Mouse (Mus musculus) olfactory bulb, adult 2 months (tissue): ENCODE results near the gene Thap4.

Experiments used
- CTCF ChIP-seq: fragments of 200-500 bp; IDR thresholded peaks from 2 replicates; pipeline ENCODE4 v1.5.1; 2012; ENCODE audit warnings: low read depth, mild to moderate bottlenecking, low read length, moderate library complexity; ENCODE audit not compliant: insufficient read depth
- POLR2A ChIP-seq: fragments of 200-500 bp; IDR thresholded peaks from 2 replicates; pipeline ENCODE4 v1.6.1; 2012; ENCODE audit warnings: mild to moderate bottlenecking, low read depth, low read length, moderate library complexity; ENCODE audit not compliant: insufficient read depth

DNA sequence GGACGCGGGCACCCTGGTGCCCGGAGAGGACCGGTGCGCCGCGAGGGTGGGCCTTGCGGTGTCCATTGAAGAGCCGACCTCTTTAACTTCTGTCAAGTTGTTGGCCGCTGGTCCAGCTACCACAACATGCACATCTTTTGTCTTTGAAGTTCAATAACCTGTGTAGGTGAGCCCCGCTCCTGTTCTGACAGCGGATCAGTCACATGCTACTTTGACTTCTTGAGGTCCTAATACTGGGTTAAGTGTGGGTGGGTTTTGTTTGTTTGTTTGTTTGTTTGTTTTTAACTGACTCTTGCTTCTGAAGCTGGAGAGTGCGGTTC, 587 bp upstream of the Thap4 start:
- TF ChIP-seq POLR2A (no peak), CTCF (no peak)
